Mouse (Mus musculus): ENCODE measurements at regions not wholly inside any gene's neighbourhood (a gene's known extent, or its start where the extent isn't known, plus 50 kb on each side); places are given as distances from the start of the nearest gene placed in this dataset.

DNA sequence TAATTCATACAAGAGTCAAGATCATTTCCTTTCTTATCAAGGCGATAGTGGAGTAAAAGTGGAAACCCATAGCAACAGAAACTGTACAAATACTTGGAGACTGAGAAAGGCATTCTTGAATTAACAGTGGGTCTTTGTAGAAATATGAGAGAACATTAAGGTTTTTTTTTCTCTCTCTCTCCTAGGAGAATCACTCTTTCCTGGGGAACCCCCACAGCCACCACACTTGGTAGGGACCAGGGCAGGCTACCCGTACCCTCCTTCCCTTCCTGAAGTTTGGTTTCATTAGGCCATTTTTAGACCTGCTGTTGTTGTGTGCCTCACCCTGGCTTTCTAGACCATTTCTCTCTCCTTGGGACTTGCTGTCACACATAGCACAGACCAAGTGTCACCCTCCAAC, 229.9 kb downstream of the Brinp2 start:
- Histone ChIP-seq H3K27me3 (ENCODE audit: control insufficient read depth, insufficient read depth, low read depth, low read length) (no peaks in the 10 kb centered on the region), H3K4me2 (ENCODE audit: low read depth, low read length) (no peak overlapping the region), H3K4me3 (ENCODE audit: low read depth, low read length) (no peak overlapping the region), H3K36me3 (ENCODE audit: control insufficient read depth, insufficient read depth) (no peaks in the 10 kb centered on the region), H3K4me1 (ENCODE audit: control insufficient read depth, low read depth, low read length) (no peaks in the 10 kb centered on the region), H3K27ac (ENCODE audit: low read length) (no peak overlapping the region), H3K9ac (ENCODE audit: low read depth, low read length) (no peak overlapping the region), H3K9me3 (replicated peaks; ENCODE audit: control insufficient read depth, low read length) (no peaks in the 10 kb centered on the region)
- ATAC-seq (ENCODE audit: low read depth): no peak
- 54% methylated on average over 2 of the region's 2 CpGs for WGBS (ENCODE audit: insufficient replicate concordance)

GRCm38 (mm10) chr1:158129243-158129770, 226.8 kb downstream of the Brinp2 start:
- H3K4me2 ChIP-seq (ENCODE audit: low read depth, low read length): no peak overlapping the region
- H3K4me3 ChIP-seq (ENCODE audit: low read depth, low read length): no peak overlapping the region
- H3K9ac ChIP-seq (ENCODE audit: low read depth, low read length): no peak overlapping the region
- no peaks in the 10 kb centered on the region for H3K27me3 ChIP-seq (ENCODE audit: control insufficient read depth, insufficient read depth, low read depth, low read length)
- no peak for ATAC-seq (ENCODE audit: low read depth)
- no peaks in the 10 kb centered on the region for H3K9me3 ChIP-seq (replicated peaks; ENCODE audit: control insufficient read depth, low read length)
- no peak overlapping the region for H3K27ac ChIP-seq (ENCODE audit: low read length)
- 53% methylated on average over 3 of the region's 3 CpGs for WGBS (ENCODE audit: insufficient replicate concordance)
- H3K4me1 ChIP-seq (ENCODE audit: control insufficient read depth, low read depth, low read length): no peaks in the 10 kb centered on the region
- no peaks in the 10 kb centered on the region for H3K36me3 ChIP-seq (ENCODE audit: control insufficient read depth, insufficient read depth)

DNA sequence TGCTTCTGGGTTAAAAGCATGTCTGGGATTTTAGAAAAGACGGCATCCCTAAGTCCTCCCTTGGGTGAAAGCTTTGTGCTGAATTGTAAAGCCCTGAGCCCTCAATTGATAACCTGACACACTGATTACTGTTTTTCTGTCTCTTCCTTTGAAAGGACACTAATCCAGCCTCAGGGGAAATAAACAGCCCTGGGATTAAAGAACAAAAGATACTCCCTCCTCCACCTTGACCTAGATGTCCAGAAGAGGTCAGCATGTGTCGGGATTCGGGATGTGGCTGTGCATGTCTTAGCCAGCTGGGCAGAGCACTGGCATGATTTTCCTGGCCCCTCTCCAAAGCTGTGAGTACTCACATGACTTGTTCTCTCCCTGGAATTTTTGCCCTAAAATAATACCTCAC, 208.6 kb downstream of the Brinp2 start:
- H3K4me3 ChIP-seq (ENCODE audit: low read depth, low read length): no peak overlapping the region
- no peak for ATAC-seq (ENCODE audit: low read depth)
- no peak overlapping the region for H3K27ac ChIP-seq (ENCODE audit: low read length)
- no peak overlapping the region for H3K4me2 ChIP-seq (ENCODE audit: low read depth, low read length)
- H3K27me3 ChIP-seq (ENCODE audit: control insufficient read depth, insufficient read depth, low read depth, low read length): no peaks in the 10 kb centered on the region
- no peaks in the 10 kb centered on the region for H3K9me3 ChIP-seq (replicated peaks; ENCODE audit: control insufficient read depth, low read length)
- WGBS (ENCODE audit: insufficient replicate concordance): 47% methylated on average over 3 of the region's 3 CpGs
- no peaks in the 10 kb centered on the region for H3K4me1 ChIP-seq (ENCODE audit: control insufficient read depth, low read depth, low read length)
- no peaks in the 10 kb centered on the region for H3K36me3 ChIP-seq (ENCODE audit: control insufficient read depth, insufficient read depth)
- H3K9ac ChIP-seq (ENCODE audit: low read depth, low read length): no peak overlapping the region

- H3K4me1 ChIP-seq (ENCODE audit: control insufficient read depth, low read depth, low read length): no peaks in the 10 kb centered on the region
- WGBS (ENCODE audit: insufficient replicate concordance): 75% methylated on average over 5 of the region's 5 CpGs
- H3K9me3 ChIP-seq (replicated peaks; ENCODE audit: control insufficient read depth, low read length): no peaks in the 10 kb centered on the region
- no peaks in the 10 kb centered on the region for H3K27me3 ChIP-seq (ENCODE audit: control insufficient read depth, insufficient read depth, low read depth, low read length)
- H3K4me2 ChIP-seq (ENCODE audit: low read depth, low read length): no peak overlapping the region
- H3K27ac ChIP-seq (ENCODE audit: low read length): no peak overlapping the region
- H3K36me3 ChIP-seq (ENCODE audit: control insufficient read depth, insufficient read depth): no peaks in the 10 kb centered on the region
- ATAC-seq (ENCODE audit: low read depth): no peak
- H3K4me3 ChIP-seq (ENCODE audit: low read depth, low read length): no peak overlapping the region
- no peak overlapping the region for H3K9ac ChIP-seq (ENCODE audit: low read depth, low read length)
These were observed 208.1 kb downstream of the Brinp2 start for GRCm38 (mm10) chr1:158148035-158148434.

DNA sequence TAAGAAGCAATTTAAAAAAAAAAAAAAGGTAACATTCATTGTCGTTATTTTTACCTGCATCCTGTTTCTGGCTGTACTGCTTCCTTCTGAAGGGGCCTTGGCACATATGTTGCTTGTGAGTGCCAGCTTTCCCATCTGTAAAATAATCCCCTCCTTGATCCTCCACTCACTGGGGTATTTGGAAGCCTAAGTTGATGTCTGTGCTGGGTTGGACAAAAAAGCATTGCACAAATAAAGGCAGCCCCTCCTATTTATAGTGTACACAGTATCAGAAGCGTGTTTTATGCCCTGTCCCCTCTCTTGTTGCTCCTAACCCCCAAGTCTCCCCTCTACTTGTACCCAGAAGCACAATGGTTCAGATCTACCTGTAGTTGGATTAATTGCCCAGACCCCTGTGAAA, 195.0 kb downstream of the Brinp2 start:
- no peak for ATAC-seq (ENCODE audit: low read depth)
- WGBS (ENCODE audit: insufficient replicate concordance): 41% methylated on average over 2 of the region's 2 CpGs
- no peaks in the 10 kb centered on the region for H3K36me3 ChIP-seq (ENCODE audit: control insufficient read depth, insufficient read depth)
- H3K4me2 ChIP-seq (ENCODE audit: low read depth, low read length): no peak overlapping the region
- no peak overlapping the region for H3K9ac ChIP-seq (ENCODE audit: low read depth, low read length)
- no peaks in the 10 kb centered on the region for H3K27me3 ChIP-seq (ENCODE audit: control insufficient read depth, insufficient read depth, low read depth, low read length)
- H3K27ac ChIP-seq (ENCODE audit: low read length): no peak overlapping the region
- H3K4me3 ChIP-seq (ENCODE audit: low read depth, low read length): no peak overlapping the region
- H3K4me1 ChIP-seq (ENCODE audit: control insufficient read depth, low read depth, low read length): no peaks in the 10 kb centered on the region
- H3K9me3 ChIP-seq (replicated peaks; ENCODE audit: control insufficient read depth, low read length): no peaks in the 10 kb centered on the region

GRCm38 (mm10) chr1:158161533-158161932, 194.6 kb downstream of the Brinp2 start:
- 47% methylated on average over 6 of the region's 6 CpGs for WGBS (ENCODE audit: insufficient replicate concordance)
- ATAC-seq (ENCODE audit: low read depth): no peak
- Histone ChIP-seq H3K4me2 (ENCODE audit: low read depth, low read length) (no peak overlapping the region), H3K27ac (ENCODE audit: low read length) (no peak overlapping the region), H3K9me3 (replicated peaks; ENCODE audit: control insufficient read depth, low read length) (no peaks in the 10 kb centered on the region), H3K4me3 (ENCODE audit: low read depth, low read length) (no peak overlapping the region), H3K9ac (ENCODE audit: low read depth, low read length) (no peak overlapping the region), H3K4me1 (ENCODE audit: control insufficient read depth, low read depth, low read length) (no peaks in the 10 kb centered on the region), H3K27me3 (ENCODE audit: control insufficient read depth, insufficient read depth, low read depth, low read length) (no peaks in the 10 kb centered on the region), H3K36me3 (ENCODE audit: control insufficient read depth, insufficient read depth) (no peaks in the 10 kb centered on the region)

DNA sequence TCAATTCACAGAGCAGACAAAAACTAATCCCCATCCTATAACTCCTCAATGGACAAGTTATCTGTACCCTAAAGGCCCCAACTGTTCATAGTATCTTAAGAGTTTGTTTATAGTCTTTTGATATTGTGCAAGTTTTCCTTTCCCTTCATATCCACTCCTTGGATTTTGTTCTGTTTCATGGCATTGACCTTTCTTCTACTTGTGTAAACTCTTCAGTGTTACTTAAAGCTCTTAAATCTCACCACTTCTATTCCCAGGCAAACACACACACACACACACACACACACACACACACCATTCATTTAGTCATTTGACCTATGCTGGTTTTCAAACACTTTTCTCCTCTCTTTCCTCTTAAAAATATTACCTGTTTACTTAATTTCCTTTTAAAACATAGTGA, 192.7 kb downstream of the Brinp2 start:
- Histone ChIP-seq H3K4me3 (ENCODE audit: low read depth, low read length) (no peak overlapping the region), H3K36me3 (ENCODE audit: control insufficient read depth, insufficient read depth) (no peaks in the 10 kb centered on the region), H3K4me1 (ENCODE audit: control insufficient read depth, low read depth, low read length) (no peaks in the 10 kb centered on the region), H3K27ac (ENCODE audit: low read length) (no peak overlapping the region), H3K9ac (ENCODE audit: low read depth, low read length) (no peak overlapping the region), H3K9me3 (replicated peaks; ENCODE audit: control insufficient read depth, low read length) (no peaks in the 10 kb centered on the region), H3K4me2 (ENCODE audit: low read depth, low read length) (no peak overlapping the region), H3K27me3 (ENCODE audit: control insufficient read depth, insufficient read depth, low read depth, low read length) (no peaks in the 10 kb centered on the region)
- no peak for ATAC-seq (ENCODE audit: low read depth)

DNA sequence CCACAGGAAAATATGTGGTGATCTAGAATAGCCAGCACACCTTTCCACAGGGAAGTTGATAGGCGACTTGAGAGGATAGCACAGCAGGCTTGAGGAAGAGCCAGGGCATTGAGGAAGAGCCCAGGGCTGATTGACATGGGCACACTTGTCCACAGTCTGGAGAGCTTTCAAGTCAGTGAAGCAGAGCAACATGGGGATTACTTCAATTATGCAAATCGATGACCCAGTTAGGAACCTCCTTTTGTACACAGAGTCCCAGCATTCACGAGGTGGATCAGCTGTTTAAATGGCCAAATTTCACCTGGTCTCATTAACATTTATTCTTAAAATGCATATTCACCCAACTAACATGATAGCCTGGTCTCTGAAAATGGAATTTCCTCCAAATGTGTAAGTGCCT, 186.1 kb downstream of the Brinp2 start:
- Histone ChIP-seq H3K27me3 (ENCODE audit: control insufficient read depth, insufficient read depth, low read depth, low read length) (no peaks in the 10 kb centered on the region), H3K4me2 (ENCODE audit: low read depth, low read length) (no peak overlapping the region), H3K27ac (ENCODE audit: low read length) (no peak overlapping the region), H3K9ac (ENCODE audit: low read depth, low read length) (no peak overlapping the region), H3K36me3 (ENCODE audit: control insufficient read depth, insufficient read depth) (no peaks in the 10 kb centered on the region), H3K4me3 (ENCODE audit: low read depth, low read length) (no peak overlapping the region), H3K9me3 (replicated peaks; ENCODE audit: control insufficient read depth, low read length) (no peaks in the 10 kb centered on the region), H3K4me1 (ENCODE audit: control insufficient read depth, low read depth, low read length) (no peaks in the 10 kb centered on the region)
- ATAC-seq (ENCODE audit: low read depth): no peak
- 25% methylated on average over 3 of the region's 3 CpGs for WGBS (ENCODE audit: insufficient replicate concordance)

GRCm38 (mm10) chr1:158180095-158180494, 176.0 kb downstream of the Brinp2 start:
- Histone ChIP-seq H3K4me3 (ENCODE audit: low read depth, low read length) (no peak overlapping the region), H3K36me3 (ENCODE audit: control insufficient read depth, insufficient read depth) (no peaks in the 10 kb centered on the region), H3K4me2 (ENCODE audit: low read depth, low read length) (no peak overlapping the region), H3K9ac (ENCODE audit: low read depth, low read length) (no peak overlapping the region), H3K9me3 (replicated peaks; ENCODE audit: control insufficient read depth, low read length) (no peaks in the 10 kb centered on the region), H3K27me3 (ENCODE audit: control insufficient read depth, insufficient read depth, low read depth, low read length) (no peaks in the 10 kb centered on the region), H3K27ac (ENCODE audit: low read length) (no peak overlapping the region), H3K4me1 (ENCODE audit: control insufficient read depth, low read depth, low read length) (no peaks in the 10 kb centered on the region)
- no peak for ATAC-seq (ENCODE audit: low read depth)
- 46% methylated on average over 4 of the region's 4 CpGs for WGBS (ENCODE audit: insufficient replicate concordance)

GRCm38 (mm10) chr1:158181296-158181695, 174.8 kb downstream of the Brinp2 start:
- no peaks in the 10 kb centered on the region for H3K9me3 ChIP-seq (replicated peaks; ENCODE audit: control insufficient read depth, low read length)
- H3K27ac ChIP-seq (ENCODE audit: low read length): no peak overlapping the region
- H3K9ac ChIP-seq (ENCODE audit: low read depth, low read length): no peak overlapping the region
- no peak overlapping the region for H3K4me2 ChIP-seq (ENCODE audit: low read depth, low read length)
- H3K36me3 ChIP-seq (ENCODE audit: control insufficient read depth, insufficient read depth): no peaks in the 10 kb centered on the region
- 50% methylated on average over 1 of the region's 1 CpGs for WGBS (ENCODE audit: insufficient replicate concordance)
- ATAC-seq (ENCODE audit: low read depth): no peak
- no peak overlapping the region for H3K4me3 ChIP-seq (ENCODE audit: low read depth, low read length)
- no peaks in the 10 kb centered on the region for H3K27me3 ChIP-seq (ENCODE audit: control insufficient read depth, insufficient read depth, low read depth, low read length)
- no peaks in the 10 kb centered on the region for H3K4me1 ChIP-seq (ENCODE audit: control insufficient read depth, low read depth, low read length)

All from liver, embryonic 16.5 days (tissue).